Mouse (Mus musculus): Measurements from ENCODE around the gene Med18. TPM values are rescaled to one million over a fixed set of nuclear protein-coding genes. Genes with fewer than 3 reads are reported as not detected.
"Not testable (repeated sequence)": the region's sequence is repeated elsewhere in the genome, so short reads cannot be mapped to it uniquely, and the experiment has no call there.

Gene Med18
- total RNA-seq, 2 experiments from 2014 or later, result 16.9 to 18.4 TPM

DNA sequence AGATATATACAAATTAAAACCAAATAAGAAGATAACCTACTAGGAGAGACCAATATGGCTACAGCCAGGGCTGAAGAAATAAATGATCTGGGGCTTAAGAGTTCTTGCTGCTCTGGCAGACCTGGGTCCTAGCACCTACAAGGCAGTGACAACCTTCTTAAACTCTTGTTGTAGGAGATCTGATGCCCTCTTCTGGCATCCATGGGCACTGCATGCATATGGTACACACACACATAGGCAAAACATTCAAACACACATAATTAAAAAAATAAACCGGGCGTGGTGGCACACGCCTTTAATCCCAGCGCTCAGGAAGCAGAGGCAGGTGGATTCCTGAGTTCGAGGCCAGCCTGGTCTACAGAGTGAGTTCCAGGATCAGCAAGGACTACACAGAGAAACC, 39.0 kb downstream of the Med18 start:
- ATAC-seq (replicated peaks; ENCODE audit: poor library complexity), result no peak

DNA sequence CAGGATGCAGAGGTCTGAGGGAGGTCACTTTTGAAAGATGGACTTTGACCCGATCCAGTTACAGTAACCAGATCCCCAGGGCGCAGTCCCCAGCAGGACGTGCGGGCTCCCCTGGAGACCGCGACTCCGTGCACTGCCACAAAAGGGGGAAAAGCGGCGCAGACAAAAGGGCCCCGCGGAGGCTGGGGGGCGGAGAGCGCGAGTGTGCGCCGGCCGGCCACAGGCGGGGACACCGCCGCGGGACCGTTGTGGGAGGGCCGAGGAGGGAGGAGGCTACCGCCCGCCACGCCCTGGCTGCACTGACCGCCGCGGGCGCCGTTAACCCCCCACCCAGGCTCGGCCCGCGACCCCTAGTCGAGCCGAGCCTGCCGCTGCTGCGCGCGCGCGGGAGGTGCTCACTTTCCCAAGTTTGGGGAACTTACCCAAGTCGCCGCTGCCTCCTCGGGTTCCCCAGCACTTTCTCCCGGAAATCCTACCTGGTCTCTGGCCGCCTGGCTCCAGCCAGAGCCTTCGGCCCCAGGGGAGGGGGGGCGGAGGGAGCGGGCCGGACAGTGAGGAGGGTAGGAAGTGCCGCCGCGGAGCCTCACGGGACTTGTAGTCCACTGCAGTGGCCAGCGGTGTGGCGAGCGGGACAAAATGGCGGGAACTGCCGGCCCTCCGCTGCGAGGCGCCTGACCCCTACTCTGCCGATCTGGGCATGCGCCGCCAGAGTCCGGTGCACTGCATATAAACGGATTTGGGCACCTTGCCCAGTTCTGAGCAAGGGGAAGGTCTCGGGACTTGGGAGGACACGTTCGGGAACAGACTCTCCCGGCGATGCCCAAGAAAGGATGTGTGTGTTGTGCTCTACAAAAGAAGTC, 41.6 kb downstream of the Med18 start, which contains the start of gene Phactr4:
Gene Phactr4 (minus strand): TSS at position 567 of the 860 bp plus-strand sequence.
- ATAC-seq (replicated peaks; ENCODE audit: poor library complexity), result peak; percentile 90

DNA sequence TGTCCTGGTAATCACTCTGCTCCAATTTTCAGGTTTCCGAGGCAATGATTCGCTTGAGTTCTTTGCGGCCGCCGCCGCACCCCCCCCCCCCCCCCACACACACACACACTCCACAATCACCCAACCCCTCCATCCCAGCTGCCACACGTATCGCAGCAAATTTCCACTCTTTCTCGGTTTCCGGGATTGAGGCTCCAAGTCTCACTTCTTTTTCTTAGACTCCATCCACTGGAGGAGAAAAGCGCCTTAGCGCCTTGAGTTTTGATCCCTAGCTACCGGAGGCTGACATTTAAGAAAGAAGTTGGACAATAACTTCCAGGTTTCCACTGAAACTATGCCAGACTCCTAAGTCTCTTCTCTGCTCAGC, 42.2 kb downstream of the Med18 start:
- no peak for ATAC-seq (replicated peaks; ENCODE audit: poor library complexity)

DNA sequence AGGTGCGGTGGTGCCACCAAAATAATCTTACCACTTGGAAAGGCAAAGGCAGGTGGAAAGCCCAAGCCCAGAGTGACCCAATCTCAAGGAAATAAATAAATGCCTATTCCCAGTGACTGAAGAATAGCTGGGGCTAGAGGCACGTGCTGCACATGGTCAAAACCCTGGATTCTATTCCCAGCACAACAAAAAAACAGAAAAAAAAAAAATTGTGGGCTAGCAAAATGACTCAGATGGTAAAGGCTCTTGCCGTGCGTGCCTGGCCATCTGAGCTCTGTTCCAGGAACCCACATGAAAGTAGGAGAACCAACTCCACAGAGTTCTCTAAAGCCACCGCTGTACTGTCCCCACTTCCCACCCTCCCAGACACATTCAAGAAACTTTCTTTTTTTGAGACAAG, 43.2 kb downstream of the Med18 start:
- ATAC-seq (replicated peaks; ENCODE audit: poor library complexity), result no peak

DNA sequence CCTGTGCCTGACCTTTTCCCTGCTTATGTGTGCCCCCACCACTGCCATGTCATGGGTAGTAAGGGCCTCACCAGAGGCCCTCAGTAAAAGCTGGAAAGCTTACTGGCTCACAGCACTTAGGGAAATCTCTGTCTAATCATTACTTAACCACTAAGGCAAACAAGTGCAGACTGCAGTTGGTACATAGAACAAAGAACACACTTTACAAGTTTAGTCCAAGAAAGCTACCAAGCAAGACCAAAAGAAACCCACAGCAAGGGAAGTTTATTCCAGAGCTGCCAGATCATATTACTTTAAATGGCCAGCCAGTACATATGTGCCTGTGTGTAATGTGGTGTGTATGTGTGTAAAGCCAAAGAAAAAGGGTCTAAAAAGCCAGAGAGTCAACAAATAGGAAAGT, 47.8 kb downstream of the Med18 start:
- no peak for ATAC-seq (replicated peaks; ENCODE audit: poor library complexity)

DNA sequence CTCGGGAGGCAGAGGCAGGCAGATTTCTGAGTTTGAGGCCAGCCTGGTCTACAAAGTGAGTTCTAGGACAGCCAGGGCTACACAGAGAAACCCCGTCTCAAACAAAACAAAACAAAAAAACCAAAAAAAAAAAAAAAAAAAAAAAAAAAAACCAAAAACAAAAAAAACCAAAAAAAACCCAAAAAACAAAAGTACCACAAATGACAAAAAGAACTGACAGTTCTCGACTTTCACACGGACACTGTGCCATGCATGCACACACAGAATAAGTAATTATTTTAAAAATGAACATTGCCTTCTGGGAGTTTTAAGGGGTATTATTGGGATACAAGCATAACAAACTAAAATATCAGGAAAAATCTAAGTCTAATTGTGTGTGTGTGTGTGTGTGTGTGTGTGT, 50.5 kb downstream of the Med18 start:
- not testable (repeated sequence) for ATAC-seq (replicated peaks; ENCODE audit: poor library complexity)

DNA sequence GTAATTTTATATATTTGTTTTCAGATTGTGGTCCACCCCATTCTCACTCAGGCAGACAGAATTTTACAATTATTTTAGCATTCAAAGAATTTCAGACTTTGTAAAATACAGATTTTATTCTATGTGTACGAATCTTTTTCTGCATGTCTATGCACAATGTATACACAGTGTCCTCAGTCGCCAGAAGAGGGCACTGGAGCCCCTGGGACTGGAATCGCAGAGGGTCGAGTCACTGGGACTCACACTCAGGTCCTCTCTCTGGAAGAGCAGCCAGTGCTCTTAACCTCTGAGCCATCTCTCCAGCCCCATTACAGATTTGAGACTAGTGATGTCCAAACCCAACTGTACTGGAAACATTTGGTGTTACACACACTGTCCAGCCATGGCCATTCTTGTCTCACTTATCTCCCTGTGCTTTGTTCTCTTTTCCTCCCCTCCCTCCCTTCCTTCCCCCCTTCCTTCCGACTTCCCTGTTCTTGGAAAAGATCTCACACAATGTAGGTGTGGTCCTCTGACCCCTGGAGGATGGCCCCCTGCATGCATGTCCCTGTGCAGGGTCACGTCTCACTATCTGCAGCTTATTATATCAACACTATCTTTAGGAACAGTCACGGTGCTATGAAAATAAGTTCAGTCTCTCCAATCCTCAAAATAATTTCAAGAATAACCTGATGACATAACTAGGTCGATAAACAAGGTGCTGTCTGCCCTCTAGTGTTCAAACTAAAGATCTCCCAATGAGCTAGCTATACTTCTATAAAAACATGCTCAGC, 52.2 kb downstream of the Med18 start:
- peak; percentile 92 for ATAC-seq (replicated peaks; ENCODE audit: poor library complexity)

DNA sequence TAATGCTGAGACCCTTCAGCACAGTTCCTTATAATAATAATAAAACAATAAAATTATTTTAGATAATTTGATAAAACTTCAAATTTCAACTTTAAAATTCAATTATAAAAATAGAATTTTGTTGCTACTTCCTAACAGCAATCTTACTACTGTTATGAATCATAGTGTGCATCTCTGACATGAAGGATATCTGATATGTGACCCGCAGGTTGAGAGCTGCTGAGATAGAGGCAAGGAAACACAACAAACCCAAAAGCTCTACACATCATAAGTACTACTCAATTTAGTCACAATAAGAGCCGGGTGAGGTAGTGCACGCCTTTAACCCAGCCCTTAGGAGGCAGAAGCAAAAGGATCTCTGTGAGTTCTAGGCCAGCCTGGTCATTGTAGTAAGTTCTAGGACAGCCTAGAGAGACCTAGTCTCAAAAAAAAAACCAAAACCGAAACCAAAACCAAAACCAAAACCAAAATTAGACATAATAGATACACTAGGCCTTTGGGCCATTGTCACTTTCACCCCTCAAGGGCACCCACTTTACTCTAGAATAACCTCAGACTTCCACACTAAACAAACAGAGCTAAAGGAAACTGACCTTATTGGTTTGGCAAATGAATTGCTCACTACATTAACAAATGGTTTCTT, 54.0 kb downstream of the Med18 start:
- ATAC-seq (replicated peaks; ENCODE audit: poor library complexity), result no peak; the same call in 1 of the 2 replicates

Other genes starting within 250 kb of the Med18 start
- gene Gmeb1, start 202.3 kb downstream of the Med18 start, total RNA-seq (2015), result 13.9 and 14.3 TPM in 2 replicates
- gene Gmeb1, start 202.3 kb downstream of the Med18 start, total RNA-seq (2017), result 18.7 and 29.3 TPM in 2 replicates
- gene Taf12, start 189.5 kb downstream of the Med18 start, total RNA-seq (2015), result 40.5 and 42.1 TPM in 2 replicates
- gene Taf12, start 189.5 kb downstream of the Med18 start, total RNA-seq (2017), result 34.1 and 72.2 TPM in 2 replicates
- gene Rab42, start 160.5 kb downstream of the Med18 start, total RNA-seq (2015), result not detected in 2 replicates
- gene Rab42, start 160.5 kb downstream of the Med18 start, total RNA-seq (2017), result 1.0 and 1.3 TPM in 2 replicates
- gene Trnau1ap, start 134.4 kb downstream of the Med18 start, total RNA-seq (2015), result 32.2 and 45.6 TPM in 2 replicates
- gene Trnau1ap, start 134.4 kb downstream of the Med18 start, total RNA-seq (2017), result 34.4 and 43.4 TPM in 2 replicates
- gene Rcc1, start 110.3 kb downstream of the Med18 start, total RNA-seq (2015), result 24.2 and 26.8 TPM in 2 replicates
- gene Rcc1, start 110.3 kb downstream of the Med18 start, total RNA-seq (2017), result 44.1 and 46.9 TPM in 2 replicates
- 28.4 and 34.7 TPM in 2 replicates for gene Phactr4, start 41.4 kb downstream of the Med18 start, total RNA-seq (2015)
- 8.9 and 10.1 TPM in 2 replicates for gene Phactr4, start 41.4 kb downstream of the Med18 start, total RNA-seq (2017)
- gene Sesn2, start 46.6 kb upstream of the Med18 start, total RNA-seq (2015), result 2.4 and 3.4 TPM in 2 replicates
- 2.6 and 3.0 TPM in 2 replicates for gene Sesn2, start 46.6 kb upstream of the Med18 start, total RNA-seq (2017)
- 678 and 715 TPM in 2 replicates for gene Atpif1, start 69.7 kb upstream of the Med18 start, total RNA-seq (2015)
- 1,407 and 1,519 TPM in 2 replicates for gene Atpif1, start 69.7 kb upstream of the Med18 start, total RNA-seq (2017)
- 134 and 147 TPM in 2 replicates for gene Dnajc8, start 71.6 kb upstream of the Med18 start, total RNA-seq (2015)
- gene Dnajc8, start 71.6 kb upstream of the Med18 start, total RNA-seq (2017), result 416 and 463 TPM in 2 replicates
- 1.1 and 1.3 TPM in 2 replicates for gene Ptafr, start 100.1 kb upstream of the Med18 start, total RNA-seq (2015)
- gene Ptafr, start 100.1 kb upstream of the Med18 start, total RNA-seq (2017), result 2.5 and 2.9 TPM in 2 replicates
- gene Eya3, start 175.1 kb upstream of the Med18 start, total RNA-seq (2015), result 55.0 and 58.2 TPM in 2 replicates
- 26.7 and 28.7 TPM in 2 replicates for gene Eya3, start 175.1 kb upstream of the Med18 start, total RNA-seq (2017)

Measured in megakaryocyte progenitor cell, adult 5-6 weeks (primary cell).